Mouse (Mus musculus): ENCODE results near the gene Btn1a1.

GRCm38 (mm10) chr13:23410632-23411031 lies 55.1 kb downstream of the Btn1a1 start:
- TF ChIP-seq EP300 (optimal IDR thresholded peaks at IDR 0.05), result no peak
- TF ChIP-seq CTCF (IDR thresholded peaks at IDR 0.05; ENCODE audit: low read depth), result no peak
